Mouse (Mus musculus): ENCODE measurements around the gene Emp1. TPM values are rescaled to one million over a fixed set of nuclear protein-coding genes. Genes with fewer than 3 reads are reported as not detected.

Gene Emp1
- total and polyA plus RNA-seq, 2 experiments from 2014 or later = 8.6 to 53.2 TPM

GRCm38 (mm10) chr6:135324111-135324510 lies 38.2 kb upstream of the Emp1 start:
- no peak for ATAC-seq
- no peaks in the 10 kb centered on the region for H3K36me3 ChIP-seq (ENCODE audit: insufficient read depth, low read length)
- no peak for TF ChIP-seq CTCF (IDR thresholded peaks at IDR 0.05; ENCODE audit: low read depth)
- 72% methylated on average over 3 of the region's 3 CpGs for WGBS
- no peaks in the 10 kb centered on the region for H3K9me3 ChIP-seq (ENCODE audit: low read length)
- H3K4me1 ChIP-seq (ENCODE audit: insufficient read depth, low read length) = peaks cover 4% of the 10 kb centered on the region; the same call in 1 of the 2 replicates
- H3K27ac ChIP-seq = no peak overlapping the region
- H3K27me3 ChIP-seq (ENCODE audit: insufficient read depth, low read length) = no peaks in the 10 kb centered on the region
- H3K9ac ChIP-seq (replicated peaks; ENCODE audit: low read length) = no peak overlapping the region
- H3K4me3 ChIP-seq (ENCODE audit: low read length) = no peak overlapping the region
- DNase-seq (ENCODE audit: low spot score) = no peak
- no peak overlapping the region for H3K4me2 ChIP-seq (ENCODE audit: low read depth, low read length)

GRCm38 (mm10) chr6:135324686-135325300 lies 37.6 kb upstream of the Emp1 start:
- Histone ChIP-seq H3K36me3 (ENCODE audit: insufficient read depth, low read length) (no peaks in the 10 kb centered on the region), H3K4me3 (ENCODE audit: low read length) (no peak overlapping the region), H3K9me3 (ENCODE audit: low read length) (no peaks in the 10 kb centered on the region), H3K9ac (replicated peaks; ENCODE audit: low read length) (no peak overlapping the region), H3K4me2 (ENCODE audit: low read depth, low read length) (no peak overlapping the region), H3K27ac (no peak overlapping the region), H3K27me3 (ENCODE audit: insufficient read depth, low read length) (no peaks in the 10 kb centered on the region), H3K4me1 (ENCODE audit: insufficient read depth, low read length) (peaks cover 4% of the 10 kb centered on the region; the same call in 1 of the 2 replicates)
- no peak for TF ChIP-seq CTCF (IDR thresholded peaks at IDR 0.05; ENCODE audit: low read depth)
- WGBS = 77% methylated on average over 9 of the region's 9 CpGs
- no peak for ATAC-seq
- no peak for DNase-seq (ENCODE audit: low spot score)

- DNase-seq (ENCODE audit: low spot score) (no peak), ATAC-seq (no peak)
- no peak overlapping the region for H3K4me3 ChIP-seq (ENCODE audit: low read length)
- no peak overlapping the region for H3K27ac ChIP-seq
- no peak overlapping the region for H3K4me2 ChIP-seq (ENCODE audit: low read depth, low read length)
- H3K9me3 ChIP-seq (ENCODE audit: low read length) = no peaks in the 10 kb centered on the region
- H3K27me3 ChIP-seq (ENCODE audit: insufficient read depth, low read length) = no peaks in the 10 kb centered on the region
- WGBS = 89% methylated on average over 7 of the region's 7 CpGs
- H3K9ac ChIP-seq (replicated peaks; ENCODE audit: low read length) = no peak overlapping the region
- no peak for TF ChIP-seq CTCF (IDR thresholded peaks at IDR 0.05; ENCODE audit: low read depth)
- peaks cover 4% of the 10 kb centered on the region; the same call in 1 of the 2 replicates for H3K4me1 ChIP-seq (ENCODE audit: insufficient read depth, low read length)
- H3K36me3 ChIP-seq (ENCODE audit: insufficient read depth, low read length) = no peaks in the 10 kb centered on the region
These were observed 35.5 kb upstream of the Emp1 start for GRCm38 (mm10) chr6:135326847-135327246.

- ATAC-seq (no peak), DNase-seq (ENCODE audit: low spot score) (no peak)
- Histone ChIP-seq H3K9ac (replicated peaks; ENCODE audit: low read length) (no peak overlapping the region), H3K27me3 (ENCODE audit: insufficient read depth, low read length) (no peaks in the 10 kb centered on the region), H3K4me2 (ENCODE audit: low read depth, low read length) (no peak overlapping the region), H3K4me3 (ENCODE audit: low read length) (no peak overlapping the region), H3K4me1 (ENCODE audit: insufficient read depth, low read length) (peaks cover 12% of the 10 kb centered on the region), H3K36me3 (ENCODE audit: insufficient read depth, low read length) (no peaks in the 10 kb centered on the region), H3K9me3 (ENCODE audit: low read length) (no peaks in the 10 kb centered on the region), H3K27ac (no peak overlapping the region)
- 0 out of 2 replicates have a peak, but pooled peaks have one; percentile 1 for TF ChIP-seq CTCF (IDR thresholded peaks at IDR 0.05; ENCODE audit: low read depth)
- WGBS = 69% methylated on average over 4 of the region's 4 CpGs
These were observed 30.4 kb upstream of the Emp1 start for GRCm38 (mm10) chr6:135331916-135332315.

- Histone ChIP-seq H3K27ac (peak overlapping the region; percentile 16; the same call in 1 of the 2 replicates), H3K4me3 (ENCODE audit: low read length) (no peak overlapping the region), H3K27me3 (ENCODE audit: insufficient read depth, low read length) (no peaks in the 10 kb centered on the region), H3K36me3 (ENCODE audit: insufficient read depth, low read length) (no peaks in the 10 kb centered on the region), H3K4me1 (ENCODE audit: insufficient read depth, low read length) (peaks cover 12% of the 10 kb centered on the region), H3K4me2 (ENCODE audit: low read depth, low read length) (no peak overlapping the region), H3K9me3 (ENCODE audit: low read length) (no peaks in the 10 kb centered on the region), H3K9ac (replicated peaks; ENCODE audit: low read length) (no peak overlapping the region)
- DNase-seq (ENCODE audit: low spot score) = peak; percentile 37
- TF ChIP-seq CTCF (IDR thresholded peaks at IDR 0.05; ENCODE audit: low read depth) = no peak
- WGBS = 15% methylated on average over 10 of the region's 10 CpGs
- peak; percentile 65; the same call in 1 of the 2 replicates for ATAC-seq
These were observed 29.5 kb upstream of the Emp1 start for GRCm38 (mm10) chr6:135332737-135333281.

- no peak overlapping the region for H3K9ac ChIP-seq (replicated peaks; ENCODE audit: low read length)
- DNase-seq (ENCODE audit: low spot score) (peak; percentile 38), ATAC-seq (peak; percentile 77)
- H3K4me2 ChIP-seq (ENCODE audit: low read depth, low read length) = no peak overlapping the region
- no peak overlapping the region for H3K4me3 ChIP-seq (ENCODE audit: low read length)
- no peaks in the 10 kb centered on the region for H3K27me3 ChIP-seq (ENCODE audit: insufficient read depth, low read length)
- H3K9me3 ChIP-seq (ENCODE audit: low read length) = no peaks in the 10 kb centered on the region
- WGBS = 74% methylated on average over 5 of the region's 5 CpGs
- TF ChIP-seq CTCF (IDR thresholded peaks at IDR 0.05; ENCODE audit: low read depth) = peak; percentile 3; the same call in 1 of the 2 replicates
- peak overlapping the region; percentile 37; the same call in 1 of the 2 replicates for H3K27ac ChIP-seq
- peaks cover 12% of the 10 kb centered on the region for H3K4me1 ChIP-seq (ENCODE audit: insufficient read depth, low read length)
- H3K36me3 ChIP-seq (ENCODE audit: insufficient read depth, low read length) = no peaks in the 10 kb centered on the region
These were observed 28.2 kb upstream of the Emp1 start for GRCm38 (mm10) chr6:135333994-135334651.

Data from hindbrain, postnatal 0 days (tissue).